Mouse (Mus musculus) liver, postnatal 0 days (tissue): ENCODE results near the gene Atf7.

Experiments
- CTCF ChIP-seq: sonication (generic); IDR thresholded peaks from 2 replicates; pipeline ENCODE4 v1.5.1; 2016; ENCODE audit warnings: antibody characterized with exemption, low read depth
- EP300 ChIP-seq: IDR thresholded peaks from 2 replicates; pipeline ENCODE4 v1.6.1; 2016; ENCODE audit warnings: antibody characterized with exemption, low read depth, mild to moderate bottlenecking

DNA sequence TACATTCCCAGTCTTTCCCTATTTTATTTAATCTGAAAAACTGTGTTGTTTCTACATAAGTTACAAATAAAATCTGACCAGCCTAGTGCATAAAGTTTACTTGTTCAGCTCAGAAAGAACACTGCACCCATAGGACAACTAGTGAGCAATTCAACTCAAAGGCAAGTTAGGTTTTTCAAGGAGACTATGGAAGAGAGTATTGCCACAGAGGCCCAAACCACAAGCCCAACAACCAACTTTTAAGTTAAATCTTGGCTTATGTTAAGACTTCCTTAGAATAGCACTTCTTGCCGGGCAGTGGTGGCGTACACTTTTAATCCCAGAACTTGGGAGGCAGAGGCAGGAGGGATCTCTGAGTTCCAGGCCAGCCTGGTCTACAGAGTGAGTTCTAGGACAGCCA lies 9.1 kb downstream of the Atf7 start:
- no peak for TF ChIP-seq CTCF
- TF ChIP-seq EP300: no peak
